Mouse (Mus musculus) small intestine, adult 2 months (tissue): ENCODE measurements at regions not wholly inside any gene's neighbourhood (a gene's known extent, or its start where the extent isn't known, plus 50 kb on each side); places are given as distances from the start of the nearest gene placed in this dataset.

Experiments used
- CTCF ChIP-seq: fragments of 200-500 bp; IDR thresholded peaks from 2 replicates; pipeline ENCODE4 v1.5.1; 2012; ENCODE audit warnings: low read depth, mild to moderate bottlenecking, control low read depth, inconsistent platforms, low read length, moderate library complexity, mixed read lengths; ENCODE audit not compliant: insufficient replicate concordance, insufficient read length; ENCODE audit errors: extremely low read depth
- POLR2A ChIP-seq: fragments of 200-500 bp; IDR thresholded peaks from 2 replicates; pipeline ENCODE4 v1.6.1; 2012; ENCODE audit warnings: low read depth, mild to moderate bottlenecking, control low read depth, inconsistent platforms, low read length, moderate library complexity

- TF ChIP-seq CTCF (no peak), POLR2A (no peak)
Measured at GRCm38 (mm10) chr14:47992851-47993250, 127.8 kb upstream of the Peli2 start.
